Mouse (Mus musculus) forebrain, postnatal 0 days (tissue): ENCODE measurements at regions not wholly inside any gene's neighbourhood (a gene's known extent, or its start where the extent isn't known, plus 50 kb on each side); places are given as distances from the start of the nearest gene placed in this dataset.

ENCODE experiments used
- ATAC-seq: fragments of 200-750 bp; cut with Nextera tagmentation; 2 replicates; pipeline ENCODE4 v1.8.0; 2017; ENCODE audit warnings: mild to moderate bottlenecking, moderate library complexity
- DNase-seq: peaks from one replicate; pipeline ENCODE4 v3.0.0-alpha.2; 2015
- H3K27ac ChIP-seq: fragments of 300-500 bp; sonication (generic); 2 replicates; pipeline ENCODE4 v1.5.1; 2014; ENCODE audit warnings: low read depth, mild to moderate bottlenecking, antibody characterized with exemption, low read length, moderate library complexity, mixed read lengths
- H3K27me3 ChIP-seq: fragments of 300-500 bp; sonication (generic); 2 replicates; pipeline ENCODE4 v1.6.1; 2014; ENCODE audit warnings: mild to moderate bottlenecking, low read length, mixed read lengths; ENCODE audit not compliant: insufficient read depth
- H3K36me3 ChIP-seq: fragments of 300-500 bp; sonication (generic); 2 replicates; pipeline ENCODE4 v1.6.1; 2014; ENCODE audit warnings: mild to moderate bottlenecking, moderate library complexity; ENCODE audit not compliant: insufficient read depth
- H3K4me1 ChIP-seq: fragments of 300-500 bp; sonication (generic); 2 replicates; pipeline ENCODE4 v1.6.1; 2014; ENCODE audit warnings: antibody characterized with exemption; ENCODE audit not compliant: insufficient read depth
- H3K4me2 ChIP-seq: fragments of 300-500 bp; sonication (generic); 2 replicates; pipeline ENCODE4 v1.6.1; 2014; ENCODE audit warnings: low read depth, mild to moderate bottlenecking, moderate library complexity
- H3K4me3 ChIP-seq: fragments of 300-500 bp; sonication (generic); 2 replicates; pipeline ENCODE4 v1.5.1; 2014; ENCODE audit warnings: low read depth, low read length, mixed read lengths
- H3K9ac ChIP-seq: fragments of 300-500 bp; sonication (generic); 2 replicates; pipeline ENCODE4 v1.6.1; 2014; ENCODE audit warnings: mild to moderate bottlenecking
- H3K9me3 ChIP-seq: fragments of 300-500 bp; sonication (generic); 2 replicates; pipeline ENCODE4 v1.6.1; 2016; ENCODE audit warnings: low read length
- CTCF ChIP-seq: sonication (generic); IDR thresholded peaks from 2 replicates; pipeline ENCODE4 v1.5.1; 2016; ENCODE audit warnings: antibody characterized with exemption, control low read depth, low read depth
- WGBS: fragments of 180-500 bp; shearing (Covaris S2); extraction: QIAGEN DNeasy Blood & Tissue Kit; methylation state at CpG from one replicate; pipeline ENCODE4 v1.1.7; 2014; 5-methylcytosine and 5-hydroxymethylcytosine counted together

- Histone ChIP-seq H3K4me2 (no peak overlapping the region), H3K4me1 (no peaks in the 10 kb centered on the region), H3K4me3 (no peak overlapping the region), H3K36me3 (no peaks in the 10 kb centered on the region), H3K9ac (no peak overlapping the region), H3K27me3 (no peaks in the 10 kb centered on the region), H3K9me3 (no peaks in the 10 kb centered on the region), H3K27ac (no peak overlapping the region)
- WGBS, result 78% methylated on average over 1 of the region's 1 CpGs
- no peak for ATAC-seq
- TF ChIP-seq CTCF, result no peak
- no peak for DNase-seq
Observed at GRCm38 (mm10) chr2:109017018-109017707, 263.4 kb upstream of the Kif18a start.

- DNase-seq (no peak), ATAC-seq (0 out of 2 replicates have a peak, but pooled peaks have one; percentile 32)
- no peak overlapping the region for H3K9ac ChIP-seq
Observed at GRCm38 (mm10) chr2:109038131-109038695, 242.3 kb upstream of the Kif18a start.

More at GRCm38 (mm10) chr2:109038131-109038695, 242.3 kb upstream of the Kif18a start:
- Histone ChIP-seq H3K27me3 (no peaks in the 10 kb centered on the region), H3K4me2 (no peak overlapping the region), H3K9me3 (no peaks in the 10 kb centered on the region), H3K4me1 (no peaks in the 10 kb centered on the region), H3K27ac (no peak overlapping the region), H3K36me3 (no peaks in the 10 kb centered on the region), H3K4me3 (no peak overlapping the region)
- 22% methylated on average over 6 of the region's 6 CpGs for WGBS
- TF ChIP-seq CTCF, result no peak
